Mouse (Mus musculus) forelimb bud, embryonic 11.5 days (tissue): ENCODE results near the gene Mlip.
"Not testable (repeated sequence)": the region's sequence is repeated elsewhere in the genome, so short reads cannot be mapped to it uniquely, and the experiment has no call there.

Source experiments
- DNase-seq: peaks from one replicate; pipeline ENCODE4 v3.0.0-alpha.2; 2012; ENCODE audit warnings: low read depth, low spot score

The Mlip gene

GRCm38 (mm10) chr9:77251511-77252112, 101.2 kb downstream of the Mlip start:
- no peak for DNase-seq

- DNase-seq = no peak
Observed at GRCm38 (mm10) chr9:77198250-77198649, 154.5 kb downstream of the Mlip start.

GRCm38 (mm10) chr9:77179486-77179885, 173.3 kb downstream of the Mlip start:
- no peak for DNase-seq

DNA sequence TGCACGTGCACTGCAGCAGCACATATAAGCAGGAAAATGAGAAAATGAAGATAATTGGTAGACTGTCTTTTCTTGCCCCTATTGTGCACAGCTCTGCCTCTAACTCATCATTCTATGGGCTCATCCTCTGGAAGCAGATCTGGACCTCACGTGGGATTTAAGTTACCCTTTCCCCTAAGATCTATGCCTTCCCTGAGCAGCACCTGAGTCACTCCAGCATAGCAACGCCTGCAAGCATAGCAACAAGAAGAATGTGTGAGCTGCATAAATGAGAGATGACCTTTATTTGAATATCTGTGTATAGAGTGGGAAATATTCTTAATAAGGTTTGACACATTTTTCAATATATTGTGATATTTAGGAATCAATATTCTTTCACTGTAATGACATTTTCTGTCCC, 176.9 kb downstream of the Mlip start:
- DNase-seq = no peak

DNA sequence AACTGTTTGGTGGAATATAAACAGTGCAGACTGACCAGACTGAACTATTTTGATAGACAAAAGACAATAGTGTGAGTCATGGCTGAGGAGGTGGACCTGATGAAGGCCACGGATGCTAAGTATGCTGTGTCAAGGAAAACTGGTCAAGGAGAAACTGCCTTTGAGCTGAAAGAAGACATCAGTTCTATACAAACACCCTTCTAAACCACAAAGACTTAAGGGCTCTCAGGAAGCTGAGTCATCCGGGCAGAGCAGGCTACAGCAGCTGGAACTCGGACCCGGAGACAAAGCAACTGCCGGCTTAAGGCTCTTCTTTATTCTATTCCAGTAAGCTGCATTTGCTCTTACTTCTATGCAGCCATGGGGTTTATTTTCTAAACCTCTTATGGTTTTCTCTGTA, 180.7 kb downstream of the Mlip start:
- no peak for DNase-seq

DNA sequence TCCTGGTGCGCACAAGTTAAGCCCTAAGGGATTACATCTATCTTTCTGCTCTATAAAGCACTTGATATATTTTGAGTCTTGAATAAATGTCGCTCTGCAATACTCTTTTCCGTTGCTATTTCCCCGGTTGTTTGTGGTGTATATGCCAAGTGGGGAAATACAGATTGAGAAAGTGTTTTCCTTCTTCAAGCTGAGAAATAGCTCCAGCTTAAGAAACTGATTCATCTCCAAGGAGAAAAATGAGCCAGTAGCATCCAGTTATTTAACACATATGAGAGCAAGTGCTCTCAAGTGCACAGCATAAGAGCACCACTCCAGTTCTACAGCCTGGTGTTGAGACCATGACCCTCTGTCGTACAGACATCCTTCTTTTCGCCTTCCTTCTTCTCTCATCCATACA, 186.9 kb downstream of the Mlip start:
- DNase-seq = no peak

DNA sequence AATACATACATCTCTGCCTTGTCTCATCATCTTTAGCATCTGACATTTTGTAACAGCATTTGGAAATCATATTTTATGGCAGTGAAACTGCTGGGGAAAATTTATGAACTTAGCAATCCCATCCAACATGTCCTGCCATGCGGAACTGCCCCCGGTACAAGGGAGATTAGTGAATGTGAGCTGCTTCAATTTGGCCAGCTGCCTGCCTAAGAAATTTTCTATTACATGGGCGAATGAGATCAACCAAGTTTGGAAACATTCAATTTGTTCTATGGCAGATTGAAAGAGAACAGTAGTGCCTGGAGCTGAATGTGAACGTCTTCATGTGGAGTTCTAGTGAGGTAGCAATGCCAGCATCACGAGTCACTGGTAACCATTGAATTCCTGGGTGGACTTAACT, 191.0 kb downstream of the Mlip start:
- DNase-seq = no peak

DNA sequence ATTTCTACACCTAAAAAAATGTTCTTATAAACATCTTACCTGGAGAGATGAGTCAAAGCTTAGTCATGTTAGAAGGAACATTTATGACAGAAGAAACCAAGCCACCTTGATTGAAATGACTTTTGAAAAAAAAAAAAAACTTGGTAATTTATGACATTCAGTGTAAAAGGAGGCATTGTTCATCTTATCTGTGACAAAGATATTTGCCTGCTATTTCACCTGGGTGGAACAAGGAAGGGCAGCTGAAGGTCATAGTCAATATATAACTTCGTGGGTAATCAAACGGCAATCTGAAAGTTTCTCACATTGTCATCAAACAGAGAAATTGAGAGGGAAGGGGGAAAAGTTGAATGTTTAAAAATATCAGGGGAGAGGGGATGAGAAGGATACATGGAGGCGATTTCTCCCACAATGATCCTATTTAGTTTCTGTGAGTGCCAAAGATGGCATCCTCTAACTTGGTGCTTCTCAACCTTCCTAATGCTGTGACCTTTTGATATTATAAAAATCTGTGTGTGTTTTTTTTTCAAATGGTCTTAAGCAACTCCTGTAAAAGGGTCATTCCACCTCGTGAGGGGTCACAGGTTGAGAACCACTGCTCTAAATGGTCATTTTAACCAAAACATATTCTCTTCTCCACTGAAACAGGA, 192.4 kb downstream of the Mlip start:
- no peak for DNase-seq

GRCm38 (mm10) chr9:77148518-77149257, 204.1 kb downstream of the Mlip start:
- no peak for DNase-seq

DNA sequence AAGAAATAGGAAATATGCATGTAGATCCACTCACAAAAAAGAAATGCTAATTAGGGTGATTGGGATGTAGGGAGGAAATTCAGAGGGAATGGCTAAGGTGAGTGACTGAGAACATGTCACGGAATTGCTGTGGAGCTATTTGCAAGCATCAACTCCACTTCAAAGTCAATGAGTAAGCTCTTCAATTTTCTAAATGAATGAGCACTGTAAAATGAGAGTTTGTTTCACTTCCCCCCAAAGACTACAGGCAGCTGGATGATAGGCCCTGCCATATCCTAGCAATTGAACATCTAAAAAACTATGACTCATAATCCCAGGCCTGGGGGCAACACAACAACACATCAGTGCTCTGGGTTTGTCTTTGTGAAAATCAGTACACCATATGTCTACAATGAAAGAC, 233.0 kb downstream of the Mlip start:
- no peak for DNase-seq

DNA sequence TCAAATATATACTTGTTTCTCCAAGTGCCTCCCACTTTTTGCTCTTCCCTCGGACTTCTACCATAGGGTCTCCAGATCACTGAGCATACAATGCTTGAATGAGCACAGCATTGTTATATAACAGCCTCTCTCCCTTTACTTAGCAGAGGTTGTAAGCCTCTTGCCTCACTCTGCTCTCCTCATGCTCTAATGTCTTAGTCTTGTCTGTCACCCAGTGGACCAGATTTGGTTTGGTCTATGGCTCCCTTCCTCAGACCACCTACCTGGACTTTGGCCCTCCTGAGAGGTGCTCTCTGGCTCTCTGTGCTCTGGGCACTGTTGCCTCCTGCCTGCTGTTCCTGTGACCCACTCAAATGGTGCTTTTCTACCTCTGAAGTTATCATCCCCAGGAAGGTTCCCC, 255.9 kb downstream of the Mlip start:
- no peak for DNase-seq

DNA sequence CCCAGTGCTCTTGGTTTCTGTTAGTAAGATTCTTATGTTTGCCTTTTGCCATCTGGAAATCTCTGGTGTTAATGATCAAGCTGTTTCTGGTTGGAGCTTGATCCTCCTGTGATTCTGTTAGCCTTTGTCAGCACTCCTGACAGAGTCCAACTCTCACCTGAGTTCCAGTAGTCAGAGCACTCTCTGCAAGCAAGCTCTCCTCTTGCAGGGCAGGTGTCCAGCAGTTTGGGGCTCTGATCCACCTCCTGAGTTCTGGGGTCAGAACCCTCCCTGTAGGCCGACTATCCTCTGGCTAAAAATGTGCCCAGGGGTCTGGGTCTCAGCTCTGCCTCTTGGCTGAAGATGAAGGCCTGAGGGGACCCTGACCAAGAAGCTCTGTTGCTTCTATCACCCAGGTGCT, 269.5 kb downstream of the Mlip start:
- DNase-seq = not testable (repeated sequence)

- no peak for DNase-seq
Observed at GRCm38 (mm10) chr9:77071676-77072075, 281.1 kb downstream of the Mlip start.

- no peak for DNase-seq
Observed at GRCm38 (mm10) chr9:77056611-77057010, 296.2 kb downstream of the Mlip start.

DNA sequence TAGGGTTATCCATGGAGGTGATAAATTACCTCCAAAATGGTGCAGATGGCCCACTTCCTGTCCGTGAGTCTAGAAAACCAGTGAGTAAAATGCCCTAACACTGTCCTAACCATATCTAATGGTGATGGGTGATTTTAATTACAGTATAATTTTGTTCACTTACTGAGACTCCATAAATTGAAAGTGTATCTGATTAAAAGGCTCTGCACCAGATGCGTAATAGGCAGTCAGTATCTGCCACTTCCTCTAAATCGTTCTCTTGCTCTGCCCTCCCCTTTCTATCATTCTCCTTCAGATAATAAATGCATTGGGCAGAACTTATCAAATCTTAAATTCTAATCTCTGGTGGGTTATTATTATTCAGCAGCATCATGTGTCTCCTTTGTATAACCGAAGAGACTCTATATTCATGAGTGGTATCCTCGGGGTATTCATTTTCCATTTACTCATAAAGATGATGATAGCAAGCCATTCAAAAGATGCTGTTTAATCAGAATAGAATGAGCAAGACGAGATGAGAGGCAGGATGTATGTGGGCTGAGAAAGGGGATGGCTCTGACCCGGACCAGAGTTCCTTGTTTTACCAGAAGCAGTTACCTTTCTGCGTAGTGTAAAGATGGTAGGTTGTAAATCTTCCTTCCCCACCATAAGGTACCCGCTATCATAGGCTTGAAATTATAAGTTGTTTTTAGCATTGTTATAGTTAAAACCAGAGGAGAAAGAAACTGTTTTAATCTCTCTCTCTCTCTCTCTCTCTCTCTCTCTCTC, 298.2 kb downstream of the Mlip start:
- no peak for DNase-seq
